Mouse (Mus musculus) kidney, embryonic 16.5 days (tissue): ENCODE measurements around the gene Kank4. TPM values are rescaled to one million over a fixed set of nuclear protein-coding genes. Genes with fewer than 3 reads are reported as not detected.

Experiments
- polyA plus RNA-seq: library from polyadenylated mRNA; unstranded; fragments of >200 nt; fragmentation: Nextera tagmentation; extraction: Ambion mirVana; gene quantifications from 2 replicates; pipeline ENCODE4 v1.2.1, GENCODE M21; 2015

The Kank4 gene
- polyA plus RNA-seq, 1 experiment from 2014 or later = 2.6 TPM

Other genes starting within 250 kb of the Kank4 start
- 0.45 and 0.50 TPM in 2 replicates for gene L1td1, start 90.8 kb downstream of the Kank4 start, polyA plus RNA-seq
- not detected in 2 replicates for gene I0C0044D17Rik, start 6.3 kb upstream of the Kank4 start, polyA plus RNA-seq
- gene Usp1, start 106.3 kb upstream of the Kank4 start, polyA plus RNA-seq = 65.6 and 78.8 TPM in 2 replicates
- gene Angptl3, start 213.4 kb upstream of the Kank4 start, polyA plus RNA-seq = 1.7 and 2.1 TPM in 2 replicates